Mouse (Mus musculus): ENCODE measurements around the gene Atrnl1. TPM values are rescaled to one million over a fixed set of nuclear protein-coding genes. Genes with fewer than 3 reads are reported as not detected.
"Not testable (repeated sequence)": the region's sequence is repeated elsewhere in the genome, so short reads cannot be mapped to it uniquely, and the experiment has no call there.

The Atrnl1 gene
- polyA plus RNA-seq, 1 experiment from 2014 or later: 8.9 TPM

DNA sequence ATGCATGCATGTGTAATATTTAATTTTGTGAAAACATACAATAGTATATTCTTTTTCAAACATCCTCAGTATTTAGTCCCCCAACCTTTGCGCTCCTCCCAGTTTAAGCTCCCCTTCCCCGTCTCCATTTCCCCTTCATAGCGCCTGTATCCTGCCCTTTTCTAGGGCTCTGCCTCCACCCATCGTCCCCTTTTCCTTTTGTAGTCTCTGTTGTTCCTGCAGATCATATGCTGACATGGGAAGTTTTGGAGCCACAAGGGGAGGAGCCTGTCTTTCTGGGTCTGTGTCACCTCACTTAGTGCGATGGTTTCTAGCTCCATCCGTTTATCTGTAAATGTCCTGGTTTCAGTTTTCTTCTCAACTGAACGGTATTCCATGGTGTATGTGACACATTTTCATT lies 435.8 kb downstream of the Atrnl1 start:
- H3K27me3 ChIP-seq (ENCODE audit: insufficient read depth, low read length): no peaks in the 10 kb centered on the region
- H3K4me2 ChIP-seq (replicated peaks; ENCODE audit: low read depth, low read length): no peak overlapping the region
- no peak overlapping the region for H3K9ac ChIP-seq (replicated peaks; ENCODE audit: low read length)
- no peak overlapping the region for H3K27ac ChIP-seq (ENCODE audit: low read length)
- no peaks in the 10 kb centered on the region for H3K4me1 ChIP-seq (ENCODE audit: insufficient read depth, low read length)
- no peaks in the 10 kb centered on the region for H3K36me3 ChIP-seq (ENCODE audit: insufficient read depth, low read length)
- H3K9me3 ChIP-seq (ENCODE audit: low read length): no peaks in the 10 kb centered on the region
- 84% methylated on average over 7 of the region's 7 CpGs for WGBS
- no peak overlapping the region for H3K4me3 ChIP-seq (ENCODE audit: low read length)
- no peak for ATAC-seq (ENCODE audit: low FRiP score, low TSS enrichment)

GRCm38 (mm10) chr19:58050410-58050809 lies 439.6 kb downstream of the Atrnl1 start:
- not testable (repeated sequence) for H3K36me3 ChIP-seq (ENCODE audit: insufficient read depth, low read length); H3K9me3 ChIP-seq (ENCODE audit: low read length); ATAC-seq (ENCODE audit: low FRiP score, low TSS enrichment); H3K4me1 ChIP-seq (ENCODE audit: insufficient read depth, low read length); H3K4me2 ChIP-seq (replicated peaks; ENCODE audit: low read depth, low read length); H3K27ac ChIP-seq (ENCODE audit: low read length); H3K27me3 ChIP-seq (ENCODE audit: insufficient read depth, low read length); H3K4me3 ChIP-seq (ENCODE audit: low read length); H3K9ac ChIP-seq (replicated peaks; ENCODE audit: low read length)
- 94% methylated on average over 8 of the region's 9 CpGs for WGBS

GRCm38 (mm10) chr19:58050986-58051385 lies 440.2 kb downstream of the Atrnl1 start:
- Histone ChIP-seq H3K9ac (replicated peaks; ENCODE audit: low read length) (no peak overlapping the region), H3K4me3 (ENCODE audit: low read length) (no peak overlapping the region), H3K27ac (ENCODE audit: low read length) (no peak overlapping the region), H3K4me1 (ENCODE audit: insufficient read depth, low read length) (no peaks in the 10 kb centered on the region), H3K9me3 (ENCODE audit: low read length) (no peaks in the 10 kb centered on the region), H3K4me2 (replicated peaks; ENCODE audit: low read depth, low read length) (no peak overlapping the region), H3K36me3 (ENCODE audit: insufficient read depth, low read length) (no peaks in the 10 kb centered on the region), H3K27me3 (ENCODE audit: insufficient read depth, low read length) (no peaks in the 10 kb centered on the region)
- no peak for ATAC-seq (ENCODE audit: low FRiP score, low TSS enrichment)
- 97% methylated on average over 8 of the region's 8 CpGs for WGBS

- WGBS: 76% methylated on average over 13 of the region's 13 CpGs
These were observed 441.1 kb downstream of the Atrnl1 start for GRCm38 (mm10) chr19:58051905-58052304.

GRCm38 (mm10) chr19:58052444-58053135 lies 441.8 kb downstream of the Atrnl1 start:
- 64% methylated on average over 13 of the region's 13 CpGs for WGBS
- Histone ChIP-seq H3K9ac (replicated peaks; ENCODE audit: low read length) (no peak overlapping the region), H3K27me3 (ENCODE audit: insufficient read depth, low read length) (no peaks in the 10 kb centered on the region), H3K4me1 (ENCODE audit: insufficient read depth, low read length) (no peaks in the 10 kb centered on the region), H3K36me3 (ENCODE audit: insufficient read depth, low read length) (no peaks in the 10 kb centered on the region), H3K4me2 (replicated peaks; ENCODE audit: low read depth, low read length) (no peak overlapping the region), H3K27ac (ENCODE audit: low read length) (no peak overlapping the region), H3K4me3 (ENCODE audit: low read length) (no peak overlapping the region), H3K9me3 (ENCODE audit: low read length) (no peaks in the 10 kb centered on the region)
- ATAC-seq (ENCODE audit: low FRiP score, low TSS enrichment): no peak

More at GRCm38 (mm10) chr19:58051905-58052304, 441.1 kb downstream of the Atrnl1 start:
- Histone ChIP-seq H3K4me1 (ENCODE audit: insufficient read depth, low read length) (no peaks in the 10 kb centered on the region), H3K36me3 (ENCODE audit: insufficient read depth, low read length) (no peaks in the 10 kb centered on the region), H3K27ac (ENCODE audit: low read length) (no peak overlapping the region), H3K9me3 (ENCODE audit: low read length) (no peaks in the 10 kb centered on the region), H3K9ac (replicated peaks; ENCODE audit: low read length) (no peak overlapping the region), H3K27me3 (ENCODE audit: insufficient read depth, low read length) (no peaks in the 10 kb centered on the region), H3K4me2 (replicated peaks; ENCODE audit: low read depth, low read length) (no peak overlapping the region), H3K4me3 (ENCODE audit: low read length) (no peak overlapping the region)
- ATAC-seq (ENCODE audit: low FRiP score, low TSS enrichment): no peak

DNA sequence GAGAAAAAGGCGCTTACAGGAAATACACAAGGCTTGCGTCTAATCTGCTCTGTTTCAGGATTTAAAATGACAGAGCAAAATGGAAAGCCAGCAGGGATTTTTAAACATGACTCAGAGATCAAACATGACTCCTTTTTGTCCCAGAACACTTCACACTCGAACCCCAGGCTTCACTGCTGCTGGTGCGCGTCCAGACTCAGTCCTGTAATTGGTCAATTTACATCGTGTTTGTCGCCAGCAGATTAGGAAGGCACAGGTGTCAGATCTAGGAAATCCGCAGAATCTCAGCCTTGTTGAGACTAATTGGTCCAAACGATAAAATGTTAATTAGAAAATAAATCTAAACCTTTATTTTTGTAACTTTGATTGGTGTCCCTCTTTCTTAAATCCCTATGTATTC lies 448.9 kb downstream of the Atrnl1 start:
- H3K27ac ChIP-seq (ENCODE audit: low read length): no peak overlapping the region
- H3K36me3 ChIP-seq (ENCODE audit: insufficient read depth, low read length): no peaks in the 10 kb centered on the region
- H3K9ac ChIP-seq (replicated peaks; ENCODE audit: low read length): no peak overlapping the region
- peaks cover 34% of the 10 kb centered on the region for H3K4me1 ChIP-seq (ENCODE audit: insufficient read depth, low read length)
- H3K27me3 ChIP-seq (ENCODE audit: insufficient read depth, low read length): no peaks in the 10 kb centered on the region
- no peak overlapping the region for H3K4me3 ChIP-seq (ENCODE audit: low read length)
- ATAC-seq (ENCODE audit: low FRiP score, low TSS enrichment): no peak
- no peaks in the 10 kb centered on the region for H3K9me3 ChIP-seq (ENCODE audit: low read length)
- no peak overlapping the region for H3K4me2 ChIP-seq (replicated peaks; ENCODE audit: low read depth, low read length)
- 61% methylated on average over 9 of the region's 9 CpGs for WGBS

DNA sequence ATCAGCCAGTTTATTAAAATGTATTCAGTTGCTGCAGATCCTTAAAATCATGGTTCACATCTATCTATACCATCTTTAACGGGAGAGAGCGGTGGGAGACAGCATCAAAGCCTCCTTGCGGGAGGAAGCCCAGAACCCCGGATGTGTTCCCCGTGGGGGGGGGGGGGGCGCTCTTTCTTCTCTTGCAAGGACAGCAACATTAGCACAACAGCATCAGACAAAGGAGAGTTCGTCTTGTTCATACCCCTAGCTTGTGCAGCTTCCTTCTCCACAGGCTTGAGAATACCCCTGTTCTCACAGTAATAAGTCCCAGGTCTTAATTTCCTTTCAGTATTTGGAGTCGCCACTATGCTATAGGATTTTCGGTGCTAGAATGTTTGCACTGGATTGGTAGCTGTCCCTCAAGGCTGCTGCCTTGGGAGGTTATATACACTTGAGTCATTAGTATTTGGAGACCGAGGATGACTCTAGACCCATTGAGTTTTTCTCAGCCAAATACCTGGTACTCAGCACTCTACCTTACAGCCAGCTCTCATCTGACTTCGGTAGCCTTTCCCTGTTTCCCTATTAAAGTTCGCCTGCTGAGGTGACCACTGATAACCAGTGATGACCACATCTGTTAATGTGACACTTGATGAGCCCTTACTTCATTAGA lies 449.5 kb downstream of the Atrnl1 start:
- no peak overlapping the region for H3K4me2 ChIP-seq (replicated peaks; ENCODE audit: low read depth, low read length)
- H3K27ac ChIP-seq (ENCODE audit: low read length): no peak overlapping the region
- peaks cover 34% of the 10 kb centered on the region for H3K4me1 ChIP-seq (ENCODE audit: insufficient read depth, low read length)
- no peaks in the 10 kb centered on the region for H3K9me3 ChIP-seq (ENCODE audit: low read length)
- H3K36me3 ChIP-seq (ENCODE audit: insufficient read depth, low read length): no peaks in the 10 kb centered on the region
- WGBS: 41% methylated on average over 12 of the region's 12 CpGs
- no peak overlapping the region for H3K9ac ChIP-seq (replicated peaks; ENCODE audit: low read length)
- H3K27me3 ChIP-seq (ENCODE audit: insufficient read depth, low read length): no peaks in the 10 kb centered on the region
- 0 out of 2 replicates have a peak, but pooled peaks have one; percentile 53 for ATAC-seq (ENCODE audit: low FRiP score, low TSS enrichment)
- H3K4me3 ChIP-seq (ENCODE audit: low read length): no peak overlapping the region

- Histone ChIP-seq H3K9me3 (ENCODE audit: low read length) (no peaks in the 10 kb centered on the region), H3K27ac (ENCODE audit: low read length) (no peak overlapping the region), H3K4me3 (ENCODE audit: low read length) (no peak overlapping the region), H3K27me3 (ENCODE audit: insufficient read depth, low read length) (no peaks in the 10 kb centered on the region), H3K4me2 (replicated peaks; ENCODE audit: low read depth, low read length) (0 out of 2 replicates have a peak overlapping the region, but pooled peaks have one; percentile 1), H3K4me1 (ENCODE audit: insufficient read depth, low read length) (peaks cover 34% of the 10 kb centered on the region), H3K9ac (replicated peaks; ENCODE audit: low read length) (no peak overlapping the region), H3K36me3 (ENCODE audit: insufficient read depth, low read length) (no peaks in the 10 kb centered on the region)
- WGBS: 22% methylated on average over 15 of the region's 15 CpGs
- ATAC-seq (ENCODE audit: low FRiP score, low TSS enrichment): 0 out of 2 replicates have a peak, but pooled peaks have one; percentile 24
These were observed 450.1 kb downstream of the Atrnl1 start for GRCm38 (mm10) chr19:58060854-58061358.

GRCm38 (mm10) chr19:58061933-58062332 lies 451.1 kb downstream of the Atrnl1 start:
- H3K4me1 ChIP-seq (ENCODE audit: insufficient read depth, low read length): peaks cover 34% of the 10 kb centered on the region

DNA sequence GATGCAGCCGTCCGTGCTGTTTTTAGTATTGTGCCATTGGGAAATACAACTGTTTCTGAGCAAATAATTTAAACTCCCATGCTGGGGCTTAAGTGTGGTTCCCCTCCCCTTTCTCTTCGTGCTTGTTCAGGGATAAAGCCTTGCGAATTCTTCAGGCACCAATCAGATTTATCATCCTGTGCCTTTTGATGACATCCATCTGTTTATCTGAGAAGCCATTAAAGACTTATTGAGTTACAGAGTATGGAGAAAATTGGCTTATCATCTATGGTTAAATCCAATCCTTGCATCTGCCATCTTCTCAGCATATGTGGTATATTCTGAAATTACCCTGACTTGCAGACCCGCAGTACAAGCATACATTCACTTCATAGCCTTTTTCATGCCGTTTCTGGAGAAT lies 452.7 kb downstream of the Atrnl1 start:
- Histone ChIP-seq H3K4me2 (replicated peaks; ENCODE audit: low read depth, low read length) (no peak overlapping the region), H3K27me3 (ENCODE audit: insufficient read depth, low read length) (no peaks in the 10 kb centered on the region), H3K4me3 (ENCODE audit: low read length) (no peak overlapping the region), H3K27ac (ENCODE audit: low read length) (peak overlapping the region; percentile 6; the same call in 1 of the 2 replicates), H3K36me3 (ENCODE audit: insufficient read depth, low read length) (no peaks in the 10 kb centered on the region), H3K4me1 (ENCODE audit: insufficient read depth, low read length) (peaks cover 43% of the 10 kb centered on the region), H3K9ac (replicated peaks; ENCODE audit: low read length) (no peak overlapping the region), H3K9me3 (ENCODE audit: low read length) (no peaks in the 10 kb centered on the region)
- 35% methylated on average over 6 of the region's 6 CpGs for WGBS
- ATAC-seq (ENCODE audit: low FRiP score, low TSS enrichment): no peak

More at GRCm38 (mm10) chr19:58061933-58062332, 451.1 kb downstream of the Atrnl1 start:
- Histone ChIP-seq H3K9ac (replicated peaks; ENCODE audit: low read length) (no peak overlapping the region), H3K36me3 (ENCODE audit: insufficient read depth, low read length) (no peaks in the 10 kb centered on the region), H3K27me3 (ENCODE audit: insufficient read depth, low read length) (no peaks in the 10 kb centered on the region), H3K9me3 (ENCODE audit: low read length) (no peaks in the 10 kb centered on the region), H3K27ac (ENCODE audit: low read length) (no peak overlapping the region), H3K4me2 (replicated peaks; ENCODE audit: low read depth, low read length) (no peak overlapping the region), H3K4me3 (ENCODE audit: low read length) (no peak overlapping the region)
- no peak for ATAC-seq (ENCODE audit: low FRiP score, low TSS enrichment)
- WGBS: 80% methylated on average over 8 of the region's 8 CpGs

Measured in kidney, embryonic 16.5 days (tissue).